Mouse (Mus musculus) lung, postnatal 0 days (tissue): Measurements from ENCODE around the gene Sel1l. TPM values are rescaled to one million over a fixed set of nuclear protein-coding genes. Genes with fewer than 3 reads are reported as not detected.

Experiments used
- ATAC-seq: fragments of 200-750 bp; cut with Nextera tagmentation; 2 replicates; pipeline ENCODE4 v1.8.0; 2017; ENCODE audit warnings: moderate library complexity
- DNase-seq: peaks from one replicate; pipeline ENCODE4 v3.0.0-alpha.2; 2016; ENCODE audit warnings: low spot score
- H3K27ac ChIP-seq: fragments of 300-500 bp; sonication (generic); 2 replicates; pipeline ENCODE4 v1.5.1; 2014; ENCODE audit warnings: antibody characterized with exemption, mild to moderate bottlenecking, low read length, mixed read lengths
- H3K27me3 ChIP-seq: fragments of 300-500 bp; sonication (generic); replicated peaks from 2 replicates; pipeline ENCODE4 v1.6.1; 2014; ENCODE audit warnings: low read length, mixed read lengths; ENCODE audit not compliant: insufficient read depth
- H3K36me3 ChIP-seq: fragments of 300-500 bp; sonication (generic); 2 replicates; pipeline ENCODE4 v1.6.1; 2014; ENCODE audit warnings: low read length, mixed read lengths; ENCODE audit not compliant: insufficient read depth
- H3K4me1 ChIP-seq: fragments of 300-500 bp; sonication (generic); 2 replicates; pipeline ENCODE4 v1.6.1; 2014; ENCODE audit warnings: antibody characterized with exemption, low read depth, low read length, mixed read lengths; ENCODE audit not compliant: insufficient read depth
- H3K4me2 ChIP-seq: fragments of 300-500 bp; sonication (generic); replicated peaks from 2 replicates; pipeline ENCODE4 v1.6.1; 2014; ENCODE audit warnings: low read depth, mild to moderate bottlenecking, low read length, moderate library complexity, mixed read lengths
- H3K4me3 ChIP-seq: fragments of 300-500 bp; sonication (generic); 2 replicates; pipeline ENCODE4 v1.5.1; 2014; ENCODE audit warnings: low read depth, low read length
- H3K9ac ChIP-seq: fragments of 300-500 bp; sonication (generic); replicated peaks from 2 replicates; pipeline ENCODE4 v1.6.1; 2014; ENCODE audit warnings: low read depth, mild to moderate bottlenecking
- H3K9me3 ChIP-seq: fragments of 300-500 bp; sonication (generic); 2 replicates; pipeline ENCODE4 v1.6.1; 2016; ENCODE audit warnings: low read length, mixed read lengths
- CTCF ChIP-seq: IDR thresholded peaks from 2 replicates; pipeline ENCODE4 v1.5.1; 2016; ENCODE audit warnings: antibody characterized with exemption, mild to moderate bottlenecking
- EP300 ChIP-seq: IDR thresholded peaks from 2 replicates; pipeline ENCODE4 v1.6.1; 2016; ENCODE audit warnings: antibody characterized with exemption, mild to moderate bottlenecking, control low read depth
- WGBS: fragments of 180-500 bp; shearing (Covaris S2); extraction: QIAGEN DNeasy Blood & Tissue Kit; methylation state at CpG from one replicate; pipeline ENCODE4 v1.1.7; 2014; 5-methylcytosine and 5-hydroxymethylcytosine counted together
- polyA plus RNA-seq: library from polyadenylated mRNA; unstranded; fragments of >200 nt; fragmentation: Nextera tagmentation; extraction: Ambion mirVana; gene quantifications from 2 replicates; pipeline ENCODE4 v1.2.1, GENCODE M21; 2015

Sel1l gene
- polyA plus RNA-seq, 1 experiment from 2014 or later, result 102 TPM

DNA sequence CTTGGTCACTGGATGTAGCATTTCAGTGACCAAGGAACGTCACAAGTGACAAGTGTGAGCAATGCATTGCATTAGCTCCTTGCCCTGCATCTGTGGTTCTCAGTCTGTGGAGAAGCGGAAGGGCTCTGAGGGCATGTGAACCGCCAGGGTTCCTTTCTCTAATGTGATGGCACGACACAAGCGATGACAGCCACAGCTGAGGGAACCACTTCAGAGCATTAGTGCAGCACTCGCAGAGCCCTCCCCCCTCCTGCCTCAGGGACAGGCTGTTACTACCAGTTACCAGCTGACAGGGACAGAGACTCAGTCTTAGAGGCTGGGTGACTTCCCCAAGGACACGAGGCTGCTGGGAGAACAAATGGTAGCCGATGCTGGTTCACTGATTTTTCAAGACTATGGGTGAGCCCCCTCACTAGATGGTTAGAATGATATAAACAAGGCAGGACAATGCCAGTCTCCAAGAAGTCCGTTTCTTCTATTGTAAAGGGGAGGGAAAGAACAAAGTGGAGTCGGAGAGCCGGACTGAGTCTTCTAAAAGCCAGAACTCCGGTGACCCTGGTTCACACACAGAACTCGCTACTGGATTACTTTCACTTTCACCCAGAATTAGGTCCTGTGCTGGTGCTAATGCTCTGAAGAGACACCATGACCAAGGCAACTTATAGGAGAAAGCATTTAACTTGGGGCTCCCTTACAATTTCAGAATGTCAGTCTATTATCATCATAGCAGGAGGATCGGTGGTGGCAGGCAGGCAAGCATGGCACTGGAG lies 82.4 kb downstream of the Sel1l start:
- ATAC-seq (peak; percentile 69), DNase-seq (peak; percentile 73)
- no peak for TF ChIP-seq CTCF
- no peak for TF ChIP-seq EP300
- peaks cover 18% of the 10 kb centered on the region; the same call in 1 of the 2 replicates for H3K4me1 ChIP-seq
- peak overlapping the region; percentile 10; the same call in 1 of the 2 replicates for H3K4me3 ChIP-seq
- WGBS, result 43% methylated on average over 14 of the region's 14 CpGs
- no peaks in the 10 kb centered on the region for H3K9me3 ChIP-seq
- H3K27ac ChIP-seq, result peak overlapping the region; percentile 33; the same call in 1 of the 2 replicates
- H3K36me3 ChIP-seq, result no peaks in the 10 kb centered on the region
- no peaks in the 10 kb centered on the region for H3K27me3 ChIP-seq
- H3K9ac ChIP-seq, result no peak overlapping the region
- peak overlapping the region; percentile 36 for H3K4me2 ChIP-seq

DNA sequence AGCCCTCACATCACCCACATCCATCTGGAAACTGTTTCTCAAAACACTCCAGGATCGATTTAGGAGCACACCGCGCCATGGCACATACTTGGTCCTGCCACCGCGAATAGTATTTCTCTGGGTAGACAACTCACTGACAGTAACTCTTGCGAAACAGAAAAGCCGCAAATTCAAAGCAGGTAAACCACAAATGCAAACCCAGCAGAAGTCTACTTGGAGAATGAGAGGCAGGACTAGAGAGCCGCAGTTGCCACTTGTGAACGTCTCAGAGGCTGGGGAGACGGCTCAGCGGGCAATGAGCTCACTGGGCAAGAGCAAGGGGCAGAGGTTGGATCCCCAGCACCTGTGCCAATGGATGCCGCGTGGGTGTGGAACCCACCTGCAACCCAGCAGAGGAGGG lies 83.5 kb downstream of the Sel1l start:
- Histone ChIP-seq H3K27ac (0 out of 2 replicates have a peak overlapping the region, but pooled peaks have one; percentile 43), H3K4me1 (peaks cover 18% of the 10 kb centered on the region; the same call in 1 of the 2 replicates), H3K9ac (no peak overlapping the region), H3K9me3 (no peaks in the 10 kb centered on the region), H3K36me3 (no peaks in the 10 kb centered on the region), H3K4me3 (no peak overlapping the region), H3K27me3 (no peaks in the 10 kb centered on the region), H3K4me2 (0 out of 2 replicates have a peak overlapping the region, but pooled peaks have one; percentile 3)
- TF ChIP-seq EP300 (no peak), CTCF (no peak)
- WGBS, result 37% methylated on average over 13 of the region's 13 CpGs
- ATAC-seq (peak; percentile 22), DNase-seq (peak; percentile 45)

DNA sequence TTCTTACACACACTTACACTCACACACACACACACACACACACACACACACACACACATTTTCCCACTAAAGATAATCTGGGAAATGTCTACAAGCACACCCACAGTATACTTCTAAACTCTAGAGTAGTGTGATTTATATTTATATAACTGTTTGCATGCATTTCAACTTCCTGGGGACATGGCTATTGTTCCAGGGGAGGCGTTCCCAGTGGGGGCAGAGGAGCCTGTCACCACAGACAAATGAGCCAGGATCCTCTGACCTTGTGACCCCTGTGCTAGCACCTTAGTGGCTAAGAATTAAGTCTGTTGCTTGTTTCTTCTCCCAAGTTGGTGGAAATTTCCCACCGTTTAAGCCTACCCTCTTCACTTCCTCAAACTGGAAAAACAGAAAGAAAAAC lies 83.9 kb downstream of the Sel1l start:
- WGBS, result 2% methylated on average over 2 of the region's 2 CpGs
- DNase-seq (peak; percentile 61), ATAC-seq (peak; percentile 65)
- Histone ChIP-seq H3K4me3 (no peak overlapping the region), H3K9me3 (no peaks in the 10 kb centered on the region), H3K4me2 (0 out of 2 replicates have a peak overlapping the region, but pooled peaks have one; percentile 3), H3K27me3 (no peaks in the 10 kb centered on the region), H3K27ac (peak overlapping the region; percentile 43), H3K4me1 (peaks cover 18% of the 10 kb centered on the region; the same call in 1 of the 2 replicates), H3K9ac (no peak overlapping the region), H3K36me3 (no peaks in the 10 kb centered on the region)
- TF ChIP-seq CTCF, result no peak
- TF ChIP-seq EP300, result peak; percentile 89

DNA sequence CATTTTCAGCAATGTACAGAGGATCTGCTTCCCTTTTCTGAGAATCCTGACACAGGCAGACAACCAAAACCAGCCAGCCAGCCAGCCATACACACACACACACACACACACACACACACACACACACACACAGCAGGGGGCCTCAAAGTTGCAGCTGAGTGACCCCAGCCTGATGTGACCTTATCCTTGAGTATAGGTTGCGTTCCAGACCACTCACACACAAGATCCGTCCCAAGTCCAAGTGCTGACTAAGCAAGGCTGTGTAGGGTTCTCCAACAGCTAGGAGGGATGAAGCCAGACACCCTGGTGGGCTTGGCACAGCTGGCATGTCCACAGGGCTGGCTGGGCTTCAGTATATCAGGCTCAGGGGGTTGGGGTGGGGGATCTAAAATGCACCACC lies 84.5 kb downstream of the Sel1l start:
- Histone ChIP-seq H3K27ac (peak overlapping the region; percentile 43), H3K4me3 (no peak overlapping the region), H3K36me3 (no peaks in the 10 kb centered on the region), H3K9ac (no peak overlapping the region), H3K27me3 (no peaks in the 10 kb centered on the region), H3K4me2 (no peak overlapping the region), H3K4me1 (peaks cover 18% of the 10 kb centered on the region; the same call in 1 of the 2 replicates), H3K9me3 (no peaks in the 10 kb centered on the region)
- 28% methylated on average over 2 of the region's 2 CpGs for WGBS
- TF ChIP-seq EP300 (no peak), CTCF (no peak)
- ATAC-seq (no peak), DNase-seq (no peak)

DNA sequence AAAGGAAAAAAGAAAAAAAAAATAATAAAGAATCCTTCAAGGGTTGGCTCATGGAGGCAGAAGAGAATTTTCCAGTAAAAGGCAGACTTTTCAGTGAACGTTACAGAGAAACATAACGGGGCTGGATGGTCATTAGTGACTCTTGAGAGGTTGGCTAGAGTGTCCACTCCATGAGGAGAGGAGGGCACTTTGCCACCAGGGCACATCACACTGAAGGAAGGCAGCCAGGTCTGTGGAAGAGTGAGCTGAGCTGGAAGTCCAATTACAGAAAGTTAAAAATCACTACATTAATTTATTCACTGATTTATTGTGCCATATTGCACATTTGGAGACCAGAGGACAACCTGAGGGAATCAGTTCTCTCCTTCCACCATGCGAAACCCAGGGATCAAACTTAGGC lies 89.1 kb downstream of the Sel1l start:
- Histone ChIP-seq H3K9me3 (no peaks in the 10 kb centered on the region), H3K36me3 (no peaks in the 10 kb centered on the region), H3K27ac (no peak overlapping the region), H3K4me2 (no peak overlapping the region), H3K9ac (no peak overlapping the region), H3K27me3 (no peaks in the 10 kb centered on the region), H3K4me3 (no peak overlapping the region), H3K4me1 (peaks cover 6% of the 10 kb centered on the region; the same call in 1 of the 2 replicates)
- 63% methylated on average over 3 of the region's 3 CpGs for WGBS
- TF ChIP-seq CTCF (no peak), EP300 (no peak)
- DNase-seq (peak; percentile 36), ATAC-seq (no peak)

DNA sequence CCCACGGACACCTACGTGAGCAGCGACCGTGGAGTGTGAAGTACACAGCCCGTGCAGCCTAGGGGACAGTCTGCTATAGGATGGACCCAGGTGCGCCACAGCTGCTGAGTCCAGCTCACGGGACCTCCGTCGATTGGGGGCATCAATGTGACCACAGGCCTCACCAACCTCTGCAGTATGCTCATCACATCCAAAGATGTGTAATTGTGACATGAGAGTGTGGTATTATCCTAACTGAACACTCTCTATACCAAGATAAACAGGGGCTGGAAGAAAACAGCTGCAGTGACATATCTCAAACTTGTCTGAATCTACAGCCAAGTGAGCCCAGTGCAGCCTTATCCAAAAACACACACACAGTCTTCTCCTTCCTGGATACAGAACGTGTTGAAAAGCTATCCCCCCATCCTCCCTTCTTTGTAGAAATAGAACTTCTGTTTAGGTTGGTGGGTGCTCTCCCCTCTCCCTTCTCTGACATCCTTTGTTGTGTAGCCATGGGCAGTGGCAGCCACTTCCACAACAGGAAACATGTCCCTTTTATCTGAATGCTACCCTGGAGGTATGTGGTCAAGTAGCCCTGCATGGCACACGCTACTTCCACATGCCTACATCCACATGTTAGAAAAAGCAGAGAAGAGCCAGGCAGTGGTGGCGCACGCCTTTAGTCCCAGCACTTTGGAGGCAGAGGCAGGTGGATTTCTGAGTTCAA lies 90.9 kb downstream of the Sel1l start:
- DNase-seq, result no peak
- peak; percentile 35 for ATAC-seq
- TF ChIP-seq EP300, result no peak
- H3K9me3 ChIP-seq, result no peaks in the 10 kb centered on the region
- H3K36me3 ChIP-seq, result no peaks in the 10 kb centered on the region
- no peak overlapping the region for H3K4me3 ChIP-seq
- 78% methylated on average over 13 of the region's 13 CpGs for WGBS
- no peak overlapping the region for H3K4me2 ChIP-seq
- no peaks in the 10 kb centered on the region for H3K27me3 ChIP-seq
- no peak overlapping the region for H3K9ac ChIP-seq
- H3K4me1 ChIP-seq, result no peaks in the 10 kb centered on the region
- no peak overlapping the region for H3K27ac ChIP-seq
